ENCODE assay signal across 12 mouse cellular contexts in the genomic region with DNA sequence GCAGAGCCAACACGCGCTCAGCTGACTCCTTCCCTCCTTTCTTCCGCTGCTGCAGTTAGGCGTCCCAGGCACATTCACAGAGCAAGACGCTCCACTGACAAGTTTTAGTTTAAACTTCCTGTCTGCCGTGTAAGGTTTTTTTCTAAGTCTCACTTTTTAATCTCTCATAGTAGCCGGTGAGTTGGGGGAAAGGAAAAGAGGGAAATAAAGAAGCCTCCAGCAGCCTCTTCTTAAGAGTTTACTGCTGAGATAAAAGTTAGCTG. TPM values are rescaled to one million over a fixed set of nuclear protein-coding genes. Genes with fewer than 3 reads are reported as not detected.
DNase-seq lines count a peak whose midpoint lies in the region; ATAC-seq and TF ChIP-seq lines count a peak whose summit lies in the region.
"Had no signal": no experiment of that assay in that cellular context is flagged by ENCODE, and none has a peak within 500 bp of the region (broad histone marks: within the 10 kb centered on the region; RNA-seq: fewer than 3 reads in every experiment).

No protein-coding gene starts in this region.

- peaks cover 10% of the 10 kb centered on the region for H3K4me1 ChIP-seq in heart, adult 2 months (ENCODE audit: control insufficient read depth, insufficient read depth, low read length)
- peaks cover 46% of the 10 kb centered on the region for H3K4me1 ChIP-seq in midbrain, embryonic 10.5 days
- peaks cover 8% of the 10 kb centered on the region; the same call in 1 of the 2 replicates for H3K4me1 ChIP-seq in midbrain, postnatal 0 days (ENCODE audit: insufficient read depth, low read length)
- H3K4me1 ChIP-seq in hindbrain, embryonic 15.5 days (replicated peaks), result peaks cover 25% of the 10 kb centered on the region
- peaks cover 47% of the 10 kb centered on the region for H3K4me1 ChIP-seq in stomach, embryonic 14.5 days (ENCODE audit: control insufficient read depth, insufficient read depth, low read length)

- TF ChIP-seq CTCF in heart, adult 2 months (IDR thresholded peaks at IDR 0.05), result no peak
- no peak for TF ChIP-seq CTCF in midbrain, postnatal 0 days (IDR thresholded peaks at IDR 0.05)

- no peak for TF ChIP-seq EP300 in heart, adult 2 months (IDR thresholded peaks at IDR 0.05; ENCODE audit: insufficient read depth, low read depth, low read length)

- H3K4me3 ChIP-seq in heart, adult 2 months, result no peak overlapping the region
- no peak overlapping the region for H3K4me3 ChIP-seq in midbrain, embryonic 10.5 days
- no peak overlapping the region for H3K4me3 ChIP-seq in midbrain, postnatal 0 days (ENCODE audit: low read depth, low read length)
- H3K4me3 ChIP-seq in hindbrain, embryonic 15.5 days, result no peak overlapping the region
- H3K4me3 ChIP-seq in stomach, embryonic 14.5 days (ENCODE audit: low read depth, low read length), result no peak overlapping the region

- no peaks in the 10 kb centered on the region; the same call in 1 of the 2 replicates for H3K36me3 ChIP-seq in heart, adult 2 months (ENCODE audit: control insufficient read depth, insufficient read depth, low read length)
- no peaks in the 10 kb centered on the region for H3K36me3 ChIP-seq in midbrain, embryonic 10.5 days
- H3K36me3 ChIP-seq in midbrain, postnatal 0 days (ENCODE audit: insufficient read depth, low read length), result no peaks in the 10 kb centered on the region
- H3K36me3 ChIP-seq in hindbrain, embryonic 15.5 days, result no peaks in the 10 kb centered on the region
- no peaks in the 10 kb centered on the region for H3K36me3 ChIP-seq in stomach, embryonic 14.5 days (ENCODE audit: control insufficient read depth, insufficient read depth, low read length)

- peak overlapping the region; percentile 71 for H3K27ac ChIP-seq in heart, adult 2 months
- peak overlapping the region; percentile 69 for H3K27ac ChIP-seq in midbrain, embryonic 10.5 days (replicated peaks)
- no peak overlapping the region; the same call in 1 of the 2 replicates for H3K27ac ChIP-seq in midbrain, postnatal 0 days (ENCODE audit: low read depth, low read length)
- H3K27ac ChIP-seq in hindbrain, embryonic 15.5 days (replicated peaks), result peak overlapping the region; percentile 35; the same call in 1 of the 2 replicates
- H3K27ac ChIP-seq in stomach, embryonic 14.5 days (ENCODE audit: low read length), result peak overlapping the region; percentile 95

- DNase-seq in heart, adult 2 months, result no peak
- no peak for DNase-seq in heart, postnatal 36 days
- DNase-seq in midbrain, embryonic 10.5 days (ENCODE audit: low spot score), result no peak
- no peak for DNase-seq in midbrain, postnatal 0 days (ENCODE audit: low spot score)
- no peak for DNase-seq in natural killer cell, adult 2 months (ENCODE audit: low spot score in 2 of 2)
- DNase-seq: cerebellum, adult 8-10 months had no signal

- ATAC-seq in midbrain, postnatal 0 days (ENCODE audit: low FRiP score), result no peak
- no peak for ATAC-seq in hindbrain, embryonic 15.5 days (ENCODE audit: low FRiP score, low read depth)
- ATAC-seq in stomach, embryonic 14.5 days (ENCODE audit: insufficient number of reproducible peaks, insufficient read depth, low FRiP score, low read depth), result no peak; the same call in 1 of the 2 replicates
- ATAC-seq in inflammation-experienced regulatory T-cells, adult 6 months, result no peak
- ATAC-seq: activated CD4-positive, CD25-positive, alpha-beta regulatory T cell, adult 4 months had no signal

- no peak overlapping the region for H3K9ac ChIP-seq in heart, adult 2 months (ENCODE audit: low read depth, low read length)
- H3K9ac ChIP-seq in midbrain, postnatal 0 days (replicated peaks; ENCODE audit: low read length, poor library complexity, severe bottlenecking), result no peak overlapping the region
- no peak overlapping the region for H3K9ac ChIP-seq in hindbrain, embryonic 15.5 days
- 0 out of 2 replicates have a peak overlapping the region, but pooled peaks have one; percentile 6 for H3K9ac ChIP-seq in stomach, embryonic 14.5 days (replicated peaks; ENCODE audit: low read depth, low read length)

- no peak overlapping the region for H3K4me2 ChIP-seq in midbrain, postnatal 0 days (ENCODE audit: low read depth, low read length, poor library complexity, severe bottlenecking)
- no peak overlapping the region for H3K4me2 ChIP-seq in hindbrain, embryonic 15.5 days
- H3K4me2 ChIP-seq in stomach, embryonic 14.5 days (replicated peaks; ENCODE audit: low read depth, low read length), result peak overlapping the region; percentile 26; the same call in 1 of the 2 replicates

- intact Hi-C loops in heart, adult 2 months (cut with DNase I), result loop anchor here (5.0 to 10.0 kb wide), 2 partner anchors 213 to 270 kb away; no protein-coding TSS in a partner anchor
- intact Hi-C loops in heart, postnatal 36 days (cut with DNase I), result loop anchor here (2.0 to 5.0 kb wide), 3 partner anchors 36 to 213 kb away; no protein-coding TSS in a partner anchor

- TF ChIP-seq POLR2A in heart, adult 2 months (IDR thresholded peaks at IDR 0.05; ENCODE audit: insufficient read depth, low read depth, low read length), result no peak

- H3K9me3 ChIP-seq in midbrain, embryonic 10.5 days (replicated peaks), result no peaks in the 10 kb centered on the region
- H3K9me3 ChIP-seq in midbrain, postnatal 0 days (ENCODE audit: low read length), result no peaks in the 10 kb centered on the region
- H3K9me3 ChIP-seq in hindbrain, embryonic 15.5 days, result no peaks in the 10 kb centered on the region
- no peaks in the 10 kb centered on the region for H3K9me3 ChIP-seq in stomach, embryonic 14.5 days (ENCODE audit: control insufficient read depth, low read depth, low read length)
- H3K9me3 ChIP-seq: megakaryocyte, embryonic 14.5 days had no signal

- no peaks in the 10 kb centered on the region for H3K79me2 ChIP-seq in heart, adult 2 months (replicated peaks; ENCODE audit: control insufficient read depth, insufficient read depth, low read length)

- WGBS in heart, adult 2 months, result 30% methylated on average over 7 of the region's 7 CpGs
- 70% methylated on average over 7 of the region's 7 CpGs for WGBS in midbrain, embryonic 10.5 days
- 46% methylated on average over 7 of the region's 7 CpGs for WGBS in midbrain, postnatal 0 days
- WGBS in hindbrain, embryonic 15.5 days, result 35% methylated on average over 7 of the region's 7 CpGs
- WGBS in stomach, embryonic 14.5 days, result 11% methylated on average over 7 of the region's 7 CpGs

- H3K27me3 ChIP-seq in heart, adult 2 months (ENCODE audit: control insufficient read depth, insufficient read depth, low read length), result no peaks in the 10 kb centered on the region
- no peaks in the 10 kb centered on the region for H3K27me3 ChIP-seq in midbrain, embryonic 10.5 days (ENCODE audit: low read depth, poor library complexity, severe bottlenecking)
- H3K27me3 ChIP-seq in midbrain, postnatal 0 days (ENCODE audit: insufficient read depth, low read length), result no peaks in the 10 kb centered on the region
- no peaks in the 10 kb centered on the region for H3K27me3 ChIP-seq in hindbrain, embryonic 15.5 days
- H3K27me3 ChIP-seq in stomach, embryonic 14.5 days (ENCODE audit: control insufficient read depth, insufficient read depth, low read length), result no peaks in the 10 kb centered on the region
- H3K27me3 ChIP-seq: CH12.LX had no signal

RNA-seq across cellular contexts. Expression of gene 4930558K02Rik, which starts 25.0 kb away (rescaled TPM):
- total RNA-seq in heart, adult 2 months (2021), result not detected
- not detected in 2 replicates for polyA plus RNA-seq in heart, adult 2 months (2012; rRNA removed)
- total RNA-seq in heart, postnatal 36 days (2021), result not detected
- polyA plus RNA-seq in midbrain, embryonic 10.5 days (2016; fragmentation: Nextera tagmentation; extraction: Ambion mirVana), result 0.14 TPM in 1 of 2 replicates, not detected in the other
- not detected in 2 replicates for total RNA-seq in midbrain, postnatal 0 days (2014; rRNA removed)
- polyA plus RNA-seq in midbrain, postnatal 0 days (2015; fragmentation: Nextera tagmentation; extraction: Ambion mirVana), result 0.33 and 0.47 TPM in 2 replicates
- 0.16 and 0.25 TPM in 2 replicates for polyA plus RNA-seq in hindbrain, embryonic 15.5 days (2015; fragmentation: Nextera tagmentation; extraction: Ambion mirVana)
- polyA plus RNA-seq in stomach, embryonic 14.5 days (2014; fragmentation: Nextera tagmentation; extraction: Ambion mirVana), result not detected in 2 replicates
- polyA plus RNA-seq in inflammation-experienced regulatory T-cells, adult 6 months (2017; shearing (Covaris generic)), result not detected
- total RNA-seq: CH12.LX had no signal
- polyA plus RNA-seq: activated CD4-positive, CD25-positive, alpha-beta regulatory T cell, adult 4 months had no signal

RNA-seq across cellular contexts. Expression of gene Pigc, which starts 35.5 kb away (rescaled TPM):
- total RNA-seq in heart, adult 2 months (2021), result 10 to 100 TPM; 11.3 to 11.5 TPM
- polyA plus RNA-seq in heart, adult 2 months (2012; rRNA removed), result 11.6 and 19.7 TPM in 2 replicates
- 10 to 100 TPM; 14.3 to 17.6 TPM for total RNA-seq in heart, postnatal 36 days (2021)
- polyA plus RNA-seq in midbrain, embryonic 10.5 days (2016; fragmentation: Nextera tagmentation; extraction: Ambion mirVana), result 24.2 and 29.5 TPM in 2 replicates
- total RNA-seq in midbrain, postnatal 0 days (2014; rRNA removed), result 12.1 and 14.5 TPM in 2 replicates
- polyA plus RNA-seq in midbrain, postnatal 0 days (2015; fragmentation: Nextera tagmentation; extraction: Ambion mirVana), result 22.6 and 26.2 TPM in 2 replicates
- polyA plus RNA-seq in hindbrain, embryonic 15.5 days (2015; fragmentation: Nextera tagmentation; extraction: Ambion mirVana), result 35.4 and 36.6 TPM in 2 replicates
- 39.0 and 42.2 TPM in 2 replicates for polyA plus RNA-seq in stomach, embryonic 14.5 days (2014; fragmentation: Nextera tagmentation; extraction: Ambion mirVana)
- polyA plus RNA-seq in inflammation-experienced regulatory T-cells, adult 6 months (2017; shearing (Covaris generic)), result 10 to 100 TPM; 27.3 to 31.7 (median 29.8) TPM
